Mouse (Mus musculus) Patski (cell line): ENCODE results near the gene Cnn3. TPM values are rescaled to one million over a fixed set of nuclear protein-coding genes. Genes with fewer than 3 reads are reported as not detected.

Source experiments
- ATAC-seq: fragments of 100-300 bp; one replicate; pipeline ENCODE4 v1.8.0; 2021
- CTCF ChIA-PET: fragments of 350-600 bp; sonication (Branson Sonifier 250); formaldehyde crosslinking; loops from one replicate; lab custom pipeline; 2022; ENCODE audit warnings: inconsistent platforms; lab: Charles Lee
- POLR2A ChIA-PET: fragments of 350-600 bp; sonication (Branson Sonifier 250); formaldehyde crosslinking; loops from one replicate; lab custom pipeline; 2022; ENCODE audit warnings: antibody characterized with exemption, inconsistent platforms; lab: Charles Lee
- DNase-seq: peaks from one replicate; pipeline ENCODE4 v3.0.0-alpha.2; 2011; ENCODE audit warnings: low read depth, low spot score
- H3K27me3 ChIP-seq: fragments of 371-371 bp; one replicate; pipeline ENCODE4 v1.5.1; 2021
- CTCF ChIP-seq: fragments of 100-300 bp; IDR thresholded peaks from one replicate; pipeline ENCODE4 v1.5.1; 2021
- in situ Hi-C: fragments of 300-500 bp; cut with MboI; formaldehyde crosslinking; loops from 3 replicates; pipeline ENCODE4 v1.11.1; 2018; ENCODE audit warnings: low pct_unique_long_range_greater_than_20kb, mixed read lengths
- polyA plus RNA-seq: library from polyadenylated mRNA; unstranded; gene quantifications from one replicate; pipeline ENCODE4 v1.2.3, GENCODE M21; 2021

Cnn3 gene
- polyA plus RNA-seq, 1 experiment from 2014 or later = 770 TPM

DNA sequence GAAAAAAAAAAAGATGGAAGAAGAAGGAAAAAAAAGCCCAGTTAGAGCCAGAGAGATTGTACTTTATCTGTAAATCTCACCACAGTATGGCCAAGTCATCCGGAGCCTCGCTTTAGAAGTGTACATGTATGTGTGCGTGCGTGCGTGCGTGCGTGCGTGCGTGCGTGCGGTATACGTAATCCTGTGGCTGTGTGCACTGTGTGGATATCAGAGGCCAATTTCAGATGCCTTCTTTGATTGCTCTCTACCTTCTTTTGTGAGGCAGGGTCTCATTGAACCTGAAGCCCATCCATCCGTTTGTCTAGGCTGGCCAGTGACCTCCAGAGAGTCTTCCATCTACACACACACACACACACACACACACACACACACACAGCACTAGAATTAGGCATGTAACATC lies 35.2 kb downstream of the Cnn3 start:
- ChIA-PET CTCF (no interaction called here), POLR2A (no interaction called here)
- DNase-seq (no peak), ATAC-seq (no peak)
- TF ChIP-seq CTCF = no peak
- H3K27me3 ChIP-seq = no peaks in the 10 kb centered on the region
- in situ Hi-C loops = no loop called here

DNA sequence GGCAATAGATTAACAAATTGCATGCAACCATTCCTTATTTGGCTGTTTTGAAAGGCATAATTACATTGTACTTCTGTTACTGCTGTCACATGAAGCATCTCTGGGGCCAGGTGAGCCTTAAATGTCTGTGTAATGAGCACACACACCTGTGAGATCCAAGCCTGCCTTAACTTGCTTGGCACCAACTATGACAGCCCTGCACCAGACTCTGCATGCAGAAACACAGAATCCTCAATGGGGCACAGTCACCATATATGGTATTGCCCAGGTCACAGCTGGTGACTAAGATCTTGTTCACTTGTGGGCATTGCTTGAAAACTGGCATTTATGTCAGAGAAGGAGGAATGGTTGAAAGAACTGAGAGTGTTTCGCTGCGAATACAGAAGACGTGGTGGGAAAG lies 36.5 kb downstream of the Cnn3 start:
- ATAC-seq = peak; percentile 15
- TF ChIP-seq CTCF = no peak
- POLR2A ChIA-PET = no interaction called here
- CTCF ChIA-PET = no interaction called here
- no peak for DNase-seq
- H3K27me3 ChIP-seq = no peaks in the 10 kb centered on the region
- in situ Hi-C loops = no loop called here

DNA sequence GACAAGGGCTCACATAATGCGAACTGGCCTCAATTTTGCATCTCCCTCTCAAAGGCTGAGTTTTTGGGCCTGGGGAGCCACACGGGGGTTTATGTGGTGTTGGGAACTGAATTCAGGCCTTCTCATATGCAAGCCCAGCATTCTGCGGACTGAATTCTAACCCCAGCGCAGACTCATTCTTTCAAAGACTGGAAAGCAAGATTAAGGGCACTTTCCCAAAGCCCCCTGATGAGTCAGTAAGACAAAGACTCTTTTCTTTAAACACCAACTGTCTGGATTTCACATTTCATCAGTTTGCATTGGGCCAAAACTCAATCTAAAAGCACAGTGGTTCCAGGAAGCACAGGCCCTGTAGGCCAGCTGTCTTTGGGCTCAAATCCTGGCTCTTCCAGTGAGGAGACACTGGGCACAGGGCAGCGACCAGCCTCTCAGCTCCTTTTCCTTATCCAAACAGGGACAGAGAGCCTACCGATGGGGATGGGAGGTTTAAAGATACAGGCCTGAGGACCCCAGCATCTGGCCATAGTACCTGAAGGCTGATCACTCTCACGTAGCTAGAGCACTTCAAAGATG lies 38.5 kb downstream of the Cnn3 start:
- DNase-seq = no peak
- in situ Hi-C loops = no loop called here
- POLR2A ChIA-PET = interaction anchor here (0.6 kb wide), 1 partner anchor 226 kb away, joined by 3 read pairs; no protein-coding TSS in a partner anchor
- no peak for TF ChIP-seq CTCF
- H3K27me3 ChIP-seq = no peaks in the 10 kb centered on the region
- CTCF ChIA-PET = interaction anchor here (0.6 to 1.0 kb wide), 2 partner anchors 17 to 34 kb away, joined by 3 read pairs; no protein-coding TSS in a partner anchor
- no peak for ATAC-seq

DNA sequence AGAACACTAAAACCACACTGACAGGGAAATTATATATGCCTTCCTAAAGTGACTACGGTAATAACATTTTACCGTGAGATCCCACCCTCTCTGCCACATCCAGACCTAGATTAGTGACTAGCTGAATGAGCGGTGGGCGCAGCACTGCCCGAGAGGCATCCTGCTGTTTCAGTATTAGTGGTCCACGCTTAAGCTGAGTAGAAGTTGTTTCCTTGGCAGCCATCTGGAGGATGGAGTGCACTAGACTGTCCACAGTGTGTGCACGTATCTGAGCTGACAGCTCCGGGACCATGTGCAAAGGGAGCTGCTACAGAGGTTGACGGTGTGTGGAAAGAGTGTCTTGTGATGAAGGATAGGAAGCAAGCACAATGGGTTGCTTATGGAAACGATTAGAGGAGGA lies 39.5 kb downstream of the Cnn3 start:
- in situ Hi-C loops = no loop called here
- no peak for TF ChIP-seq CTCF
- CTCF ChIA-PET = interaction anchor here (1.0 kb wide), 1 partner anchor 33 kb away, joined by 3 read pairs; no protein-coding TSS in a partner anchor

DNA sequence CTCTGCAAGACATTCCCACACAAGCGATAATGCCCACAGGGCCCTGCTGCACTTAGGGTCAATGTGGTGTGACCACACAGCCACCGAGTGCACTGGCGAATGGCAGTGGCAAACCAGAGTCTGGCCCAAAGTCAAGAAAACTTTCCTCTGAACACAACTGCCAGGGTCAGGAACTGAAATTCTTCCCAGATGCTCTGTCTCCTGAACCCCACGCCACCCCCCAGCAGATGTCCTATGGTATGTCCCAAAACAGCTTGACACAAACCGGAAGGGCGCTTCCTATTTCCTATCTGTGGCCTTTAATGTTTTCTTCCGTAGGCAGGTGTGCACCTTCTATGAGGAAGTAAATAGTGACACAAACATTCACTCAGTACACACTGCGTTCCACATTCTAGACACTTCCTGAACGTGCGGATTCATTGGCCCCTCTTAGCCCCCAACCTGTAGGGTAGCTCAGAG lies 40.8 kb downstream of the Cnn3 start:
- in situ Hi-C loops = no loop called here
- no peak for ATAC-seq
- no peak for DNase-seq
- POLR2A ChIA-PET = no interaction called here
- H3K27me3 ChIP-seq = no peaks in the 10 kb centered on the region
- CTCF ChIA-PET = interaction anchor here (1.0 to 1.1 kb wide), 2 partner anchors 11 to 17 kb away, joined by 3 read pairs; no protein-coding TSS in a partner anchor
- TF ChIP-seq CTCF = no peak

More for the DNA sequence above, 39.5 kb downstream of the Cnn3 start:
- DNase-seq (no peak), ATAC-seq (no peak)
- H3K27me3 ChIP-seq = no peaks in the 10 kb centered on the region
- POLR2A ChIA-PET = interaction anchor here (1.0 kb wide), 1 partner anchor 9 kb away, joined by 3 read pairs; no protein-coding TSS in a partner anchor

DNA sequence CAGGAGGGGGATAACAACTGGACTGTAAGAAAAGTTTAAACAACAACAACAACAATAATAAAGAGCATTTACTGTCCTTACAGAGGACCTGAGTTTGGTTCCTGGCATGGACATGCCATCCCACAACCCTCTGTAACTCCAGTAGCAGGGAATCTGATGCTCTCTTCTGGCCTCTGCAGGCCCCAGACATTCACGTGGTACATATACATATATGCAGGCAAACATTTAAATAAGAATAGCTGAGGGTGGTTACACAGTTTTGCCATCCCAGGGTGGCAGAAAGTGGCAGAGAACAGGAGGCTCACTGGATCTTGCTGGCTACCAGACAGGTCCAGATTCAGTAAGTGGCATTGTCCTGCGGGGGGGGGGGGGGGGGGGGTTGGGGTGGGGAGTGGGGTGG lies 41.8 kb downstream of the Cnn3 start:
- in situ Hi-C loops = no loop called here
- no peak for DNase-seq
- ChIA-PET POLR2A (interaction anchor here (1.1 kb wide), 1 partner anchor 42 kb away, joined by 3 read pairs; no protein-coding TSS in a partner anchor), CTCF (interaction anchor here (0.8 to 1.3 kb wide), 3 partner anchors 10 to 32 kb away, joined by 3 to 4 read pairs (median 3); no protein-coding TSS in a partner anchor)
- no peaks in the 10 kb centered on the region for H3K27me3 ChIP-seq
- no peak for TF ChIP-seq CTCF
- no peak for ATAC-seq

DNA sequence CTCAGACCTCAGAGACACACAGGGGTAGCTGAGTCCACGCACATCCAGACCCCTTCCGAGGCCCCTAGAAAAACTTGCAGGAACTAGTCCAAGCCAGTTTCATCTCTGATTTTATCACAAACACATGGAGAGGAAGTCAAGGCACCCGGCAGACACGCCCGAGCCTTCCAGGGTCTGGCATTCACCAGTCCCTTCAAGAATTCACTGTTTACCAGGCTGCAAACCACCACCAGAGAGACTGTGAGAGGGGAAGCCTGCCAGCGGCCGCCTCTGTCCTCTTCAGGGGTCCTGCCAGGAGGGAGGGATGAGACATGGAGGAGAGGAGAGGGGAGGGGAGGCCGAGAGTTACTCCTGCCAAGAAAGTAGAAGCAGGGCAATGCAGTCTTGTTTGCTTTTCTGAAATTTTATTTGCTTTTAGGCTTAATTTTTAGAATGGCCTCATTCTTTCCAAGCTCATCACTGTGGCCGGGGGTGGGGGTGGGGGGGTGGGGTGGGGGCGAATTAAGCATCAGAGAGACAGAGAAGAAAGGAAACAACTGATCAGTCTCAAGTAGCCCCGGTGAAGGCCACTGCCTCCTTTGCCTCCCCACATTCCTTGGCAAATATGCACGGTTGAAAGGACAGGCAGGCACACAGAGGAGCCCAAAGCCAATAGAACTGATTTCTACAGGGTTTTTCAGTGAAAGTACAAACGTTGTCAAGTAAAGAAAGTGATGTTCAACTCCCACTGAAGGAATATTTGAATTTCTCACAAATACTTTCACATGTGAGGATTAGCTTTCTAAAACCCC lies 43.1 kb downstream of the Cnn3 start:
- ChIA-PET POLR2A (interaction anchor here (0.6 kb wide), 1 partner anchor 17 kb away, joined by 4 read pairs; no protein-coding TSS in a partner anchor), CTCF (interaction anchor here (1.0 to 1.3 kb wide), 3 partner anchors 11 to 158 kb away, joined by 3 to 4 read pairs (median 4); no protein-coding TSS in a partner anchor)
- in situ Hi-C loops = no loop called here
- peak; percentile 56 for ATAC-seq
- H3K27me3 ChIP-seq = no peaks in the 10 kb centered on the region
- TF ChIP-seq CTCF = no peak
- DNase-seq = no peak

DNA sequence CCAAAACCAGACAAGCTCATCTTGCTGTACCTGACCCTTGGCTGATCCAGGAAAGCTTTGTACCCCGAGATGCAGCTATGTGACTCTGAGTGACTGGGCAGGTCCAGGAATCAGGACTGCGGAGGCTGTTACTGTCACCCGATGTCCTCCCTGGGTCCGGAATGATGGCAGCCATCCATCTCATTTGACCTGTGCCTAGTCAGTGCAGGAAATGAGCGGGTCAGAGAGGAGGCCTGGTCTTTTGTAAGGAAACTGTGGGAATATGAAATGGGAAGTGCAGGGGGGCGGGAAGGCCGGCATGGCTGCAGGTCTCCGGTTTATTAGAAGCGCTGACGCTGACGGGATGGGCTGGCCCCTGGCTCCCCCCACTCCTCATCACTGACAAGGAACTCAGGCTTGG lies 45.4 kb downstream of the Cnn3 start:
- no peak for DNase-seq
- H3K27me3 ChIP-seq = no peaks in the 10 kb centered on the region
- TF ChIP-seq CTCF = no peak
- ATAC-seq = no peak
- in situ Hi-C loops = no loop called here
- CTCF ChIA-PET = no interaction called here
- POLR2A ChIA-PET = no interaction called here

DNA sequence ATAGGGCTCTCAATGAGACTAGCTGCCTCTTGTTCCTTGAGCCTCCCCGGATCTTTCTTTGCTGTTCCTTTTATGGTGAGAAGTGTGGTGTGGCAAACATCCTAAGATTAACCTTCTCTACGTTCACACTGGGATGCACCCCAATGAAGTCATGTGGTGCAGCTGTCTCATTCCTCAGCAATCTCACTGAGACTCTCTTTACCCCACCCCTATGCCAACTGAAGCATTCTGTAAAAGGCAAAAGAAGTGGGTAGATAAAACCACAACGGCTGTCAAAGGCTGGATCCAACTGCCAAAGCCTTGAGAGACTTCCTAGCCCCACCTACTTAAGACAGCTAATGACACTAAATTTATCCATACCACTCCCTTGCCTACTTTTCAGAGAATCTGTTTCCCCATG lies 48.4 kb downstream of the Cnn3 start:
- H3K27me3 ChIP-seq = no peaks in the 10 kb centered on the region
- in situ Hi-C loops = no loop called here
- TF ChIP-seq CTCF = no peak
- ATAC-seq = peak; percentile 93
- ChIA-PET CTCF (interaction anchor here (1.1 to 1.7 kb wide), 3 partner anchors 10 to 25 kb away, joined by 3 to 7 read pairs (median 3); no protein-coding TSS in a partner anchor), POLR2A (interaction anchor here (0.6 to 1.2 kb wide), 2 partner anchors 14 to 104 kb away, joined by 3 to 4 read pairs; no protein-coding TSS in a partner anchor)
- peak; percentile 83 for DNase-seq
